Mouse (Mus musculus) layer of hippocampus, adult 9-11 months (tissue): Measurements from ENCODE around the gene Krtap28-13.

Experiments used
- DNase-seq: peaks from one replicate; pipeline ENCODE4 v3.0.0; 2022

Gene Krtap28-13

GRCm38 (mm10) chr1:83096935-83097334 is 36.2 kb downstream of the Krtap28-13 start:
- no peak for DNase-seq

- DNase-seq = no peak
Observed at GRCm38 (mm10) chr1:83099160-83099559, 38.4 kb downstream of the Krtap28-13 start.

- no peak for DNase-seq
Observed at GRCm38 (mm10) chr1:83099580-83100137, 38.9 kb downstream of the Krtap28-13 start.

GRCm38 (mm10) chr1:83101891-83102290 is 41.2 kb downstream of the Krtap28-13 start:
- DNase-seq = no peak

GRCm38 (mm10) chr1:83105464-83105863 is 44.7 kb downstream of the Krtap28-13 start:
- no peak for DNase-seq

- DNase-seq = no peak
Observed at GRCm38 (mm10) chr1:83107410-83107978, 46.8 kb downstream of the Krtap28-13 start.

GRCm38 (mm10) chr1:83110992-83111391 is 50.3 kb downstream of the Krtap28-13 start:
- DNase-seq = no peak
